Mouse (Mus musculus) adrenal gland, postnatal 25 days (tissue): ENCODE results near the gene Mogat2. TPM values are rescaled to one million over a fixed set of nuclear protein-coding genes. Genes with fewer than 3 reads are reported as not detected.

Experiments used
- DNase-seq: peaks from one replicate; pipeline ENCODE4 v3.0.0; 2021; ENCODE audit warnings: mixed read lengths
- total RNA-seq: library from RNA; stranded (reverse); gene quantifications from 2 replicates; pipeline ENCODE4 v1.2.3, GENCODE M21; 2021

The Mogat2 gene
- total RNA-seq, 1 experiment from 2014 or later, result 0.79 TPM

DNA sequence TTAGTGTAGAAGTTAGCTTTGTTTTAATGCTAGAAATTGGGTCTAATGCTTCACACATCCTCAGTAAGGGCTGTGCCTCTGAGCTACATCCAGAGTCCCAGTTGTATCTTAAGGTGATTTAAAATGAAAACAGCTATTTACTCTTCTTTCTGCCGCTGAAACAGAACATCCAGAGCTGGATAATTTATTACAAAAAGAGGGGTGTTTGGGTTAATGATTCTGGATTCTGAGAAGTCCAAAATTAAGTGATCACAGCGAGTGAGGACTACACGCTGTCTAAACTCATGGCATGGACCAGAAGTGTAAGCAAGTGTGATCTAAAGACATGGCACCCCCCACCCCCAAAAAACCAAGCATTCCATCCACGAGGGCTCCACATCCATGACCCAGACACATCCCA, 44.5 kb downstream of the Mogat2 start:
- DNase-seq, result no peak

DNA sequence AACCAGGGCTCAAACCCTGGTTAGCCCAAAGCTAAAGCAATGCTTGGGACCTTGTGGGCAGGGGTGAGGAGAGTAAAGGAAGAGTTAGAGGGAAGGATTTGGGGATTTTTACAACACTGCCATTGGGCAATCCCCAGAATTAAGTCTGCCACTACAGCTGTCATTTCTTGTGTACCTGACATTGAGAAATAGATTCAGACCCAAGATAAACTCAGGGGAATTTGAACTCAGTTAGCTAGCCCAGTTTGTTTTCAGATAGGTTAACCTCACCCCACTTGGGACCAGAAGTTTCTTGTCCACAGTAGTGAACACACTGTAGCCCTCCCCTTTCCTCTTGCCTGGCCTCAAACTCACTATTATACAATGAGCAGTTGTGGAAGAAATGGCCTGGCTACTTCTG, 47.0 kb downstream of the Mogat2 start:
- DNase-seq, result no peak

DNA sequence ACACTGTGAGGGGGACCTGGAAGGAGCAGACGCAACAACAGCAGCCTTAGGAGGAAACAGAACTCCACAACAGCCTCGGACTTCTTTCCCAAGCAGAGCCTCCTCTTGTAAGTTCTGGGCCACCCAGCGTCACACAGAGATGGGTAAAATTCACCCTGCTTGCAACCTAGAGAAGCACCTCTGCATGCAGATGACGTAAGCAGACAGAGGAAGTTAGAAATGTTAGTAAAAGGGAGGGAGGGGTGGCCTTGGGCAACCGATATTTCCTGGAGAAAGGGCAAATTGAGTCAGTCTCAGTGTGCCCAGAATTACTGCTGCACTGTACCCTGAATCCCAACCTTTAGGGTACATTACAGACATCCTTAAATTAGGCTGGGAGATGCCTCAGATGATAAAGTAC, 48.5 kb downstream of the Mogat2 start:
- DNase-seq, result no peak

DNA sequence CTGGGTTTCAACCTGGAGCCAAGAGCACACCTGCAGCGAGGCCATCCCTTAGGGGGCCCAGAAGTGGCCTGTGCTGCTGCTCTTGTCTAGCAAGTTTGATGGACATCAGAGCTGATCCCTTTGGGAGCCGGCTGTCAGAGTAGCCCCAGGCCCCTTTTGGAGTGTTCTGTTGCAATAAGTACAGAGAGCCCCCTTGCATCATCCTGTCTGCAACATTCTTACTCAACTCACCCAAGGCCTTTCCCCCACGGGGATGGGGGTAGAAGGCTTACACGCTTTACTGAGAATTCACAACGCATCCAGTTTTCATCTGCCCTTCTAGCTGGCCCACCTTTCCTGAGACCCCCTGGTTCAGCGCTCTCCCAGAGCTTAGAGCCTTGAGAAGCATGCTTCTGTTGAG, 49.8 kb downstream of the Mogat2 start:
- no peak for DNase-seq

DNA sequence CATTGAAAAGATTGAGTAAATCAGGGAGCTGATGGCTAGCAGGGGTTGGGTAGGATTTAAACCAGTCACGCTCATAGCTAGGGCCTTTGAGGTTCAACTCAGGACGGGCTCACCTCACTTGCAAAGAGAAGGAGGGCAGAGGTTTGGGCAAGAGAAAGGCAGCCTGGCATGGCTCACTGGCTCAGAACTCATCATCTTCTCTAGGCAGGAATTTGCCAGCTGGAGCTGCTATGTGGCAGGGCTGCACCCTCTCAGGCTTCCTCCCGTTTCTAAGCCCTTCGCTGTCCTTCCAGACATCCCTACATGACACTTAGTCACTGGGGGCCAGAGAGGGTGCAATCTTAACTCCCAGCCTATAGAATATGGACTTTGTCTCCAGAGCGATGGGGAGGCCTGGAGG, 51.0 kb downstream of the Mogat2 start:
- DNase-seq, result no peak

DNA sequence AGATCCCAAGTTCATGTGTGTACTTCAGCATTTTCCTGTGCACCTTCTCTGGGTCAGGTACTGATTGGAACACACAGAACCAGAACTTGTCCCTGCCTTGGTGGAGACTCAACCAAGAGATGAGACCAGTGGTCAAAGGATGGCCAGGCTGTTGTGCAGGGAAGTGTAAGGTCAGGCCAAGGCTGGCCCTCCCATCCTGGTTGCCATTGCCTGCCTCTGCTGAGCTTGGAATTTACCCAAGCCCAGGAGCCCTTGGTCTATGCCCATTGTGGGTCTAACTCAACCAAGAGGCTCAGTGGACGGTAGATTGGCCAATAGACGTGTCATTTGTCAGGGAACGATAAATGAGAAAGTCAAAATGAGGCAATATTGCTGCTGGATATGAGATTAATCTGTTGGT, 53.0 kb downstream of the Mogat2 start:
- DNase-seq, result no peak

DNA sequence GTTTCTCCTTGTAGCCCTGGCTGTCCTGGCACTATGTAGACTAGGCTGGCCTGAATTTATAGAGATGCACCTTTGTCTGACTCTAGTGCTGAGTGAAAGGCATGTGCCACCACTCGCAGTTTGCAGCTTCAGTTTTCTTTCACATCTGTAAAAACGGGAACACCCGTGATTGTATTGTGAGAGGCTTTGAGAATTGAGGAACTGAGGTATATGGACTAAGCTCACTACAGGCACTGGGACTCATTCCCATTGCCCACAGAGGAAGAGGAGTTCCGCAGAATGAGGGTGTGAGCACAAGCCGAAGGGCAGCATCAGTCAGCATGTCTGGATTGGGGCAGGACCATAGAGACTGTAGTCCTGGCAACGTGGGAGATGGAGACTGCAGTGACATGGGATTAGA, 54.7 kb downstream of the Mogat2 start:
- DNase-seq, result no peak

DNA sequence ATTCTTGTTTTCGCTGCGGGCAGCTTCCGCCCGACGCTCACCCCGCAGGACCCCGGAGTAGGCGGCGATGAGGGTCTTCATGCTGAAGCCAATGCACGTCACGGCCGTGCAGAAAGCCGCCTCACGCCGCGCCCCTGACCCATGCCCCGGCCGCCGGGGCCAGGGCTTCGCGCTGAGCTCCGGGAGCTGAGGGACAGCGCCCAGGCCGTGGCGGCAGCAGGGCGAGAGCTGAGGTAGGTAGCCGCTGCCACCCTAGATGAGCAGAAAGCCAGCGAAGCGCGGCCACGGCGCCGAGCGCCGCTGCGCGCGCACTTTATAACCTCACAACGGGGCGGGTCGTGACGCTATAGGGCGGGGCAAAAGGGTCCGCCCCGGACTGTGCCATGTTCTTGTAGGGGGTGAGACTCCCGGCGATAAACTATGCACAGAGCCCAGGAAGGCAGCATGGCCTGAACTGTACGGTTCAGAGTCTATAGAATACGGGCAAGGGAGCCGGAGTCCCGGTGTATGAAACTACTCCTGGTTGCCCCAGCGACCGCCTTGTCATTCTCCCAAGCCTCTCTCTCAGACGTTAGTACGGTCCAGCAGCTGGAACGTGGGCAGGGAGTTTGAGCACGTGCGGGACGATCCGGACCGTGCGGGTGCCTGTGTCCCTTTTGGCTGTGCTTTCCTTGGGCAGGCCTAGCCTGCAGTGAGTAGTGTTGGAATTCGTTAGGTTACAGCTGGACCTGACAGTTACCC, 55.8 kb downstream of the Mogat2 start, which contains the start of gene Dgat2:
TSS of gene Dgat2 (minus strand) at position 288 of the 741 bp plus-strand sequence.
- peak; percentile 92 for DNase-seq

DNA sequence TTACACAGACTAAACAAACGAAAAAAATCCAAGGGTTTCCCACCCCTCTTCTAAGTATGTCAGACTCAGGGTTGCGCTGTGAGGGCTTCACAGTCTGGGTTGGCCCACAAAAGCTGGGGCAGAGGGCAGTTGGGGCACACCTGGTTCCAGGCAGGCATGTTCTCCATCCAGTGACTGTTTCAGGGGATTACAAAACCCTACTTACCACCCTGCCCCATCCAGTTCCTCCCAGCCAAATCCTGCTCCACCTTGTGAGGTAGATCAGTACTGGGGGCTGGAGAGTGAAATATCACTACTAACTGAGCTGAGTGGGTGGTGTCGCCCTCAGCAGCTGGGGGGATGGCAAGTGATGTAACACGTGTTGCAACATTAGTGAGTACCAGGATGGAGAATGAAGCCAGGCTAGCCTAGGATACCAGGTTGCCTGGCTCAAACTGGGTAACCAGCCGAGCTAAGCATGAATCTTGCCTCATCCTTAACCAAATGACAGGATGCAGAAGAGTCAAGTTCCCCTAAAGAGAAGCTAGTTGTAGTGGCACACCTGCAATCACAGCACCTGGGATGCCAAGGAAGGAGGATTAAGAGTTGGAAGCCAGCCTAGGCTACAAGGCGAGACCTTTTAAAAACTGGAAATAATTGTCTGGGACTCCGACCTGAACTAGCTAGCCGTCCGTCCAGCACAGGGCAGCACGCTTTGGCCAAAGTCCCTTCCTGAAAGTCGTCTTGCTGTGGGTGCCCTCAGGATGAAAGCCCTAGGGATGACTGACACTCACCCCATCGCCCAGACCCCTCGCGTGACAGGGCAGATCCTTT, 56.6 kb downstream of the Mogat2 start:
- no peak for DNase-seq

DNA sequence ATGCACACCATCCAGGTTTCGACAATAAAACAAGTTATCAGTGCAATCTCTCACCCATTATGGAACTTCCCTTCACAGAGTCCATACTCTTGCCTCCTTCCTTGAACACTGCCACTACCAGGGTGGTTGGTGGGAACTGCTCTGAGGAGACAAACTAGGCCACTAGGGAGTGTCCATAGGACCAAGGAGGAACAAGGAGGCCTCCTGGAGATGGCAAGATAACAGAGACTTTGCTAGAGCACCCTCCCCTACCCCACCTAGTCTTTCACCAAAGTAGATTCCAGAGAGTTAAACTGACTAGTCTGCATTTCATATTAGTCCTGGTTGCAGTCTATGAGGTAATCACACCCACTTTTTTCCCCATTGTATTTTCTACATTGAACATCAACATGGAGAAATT, 58.3 kb downstream of the Mogat2 start:
- DNase-seq, result no peak

DNA sequence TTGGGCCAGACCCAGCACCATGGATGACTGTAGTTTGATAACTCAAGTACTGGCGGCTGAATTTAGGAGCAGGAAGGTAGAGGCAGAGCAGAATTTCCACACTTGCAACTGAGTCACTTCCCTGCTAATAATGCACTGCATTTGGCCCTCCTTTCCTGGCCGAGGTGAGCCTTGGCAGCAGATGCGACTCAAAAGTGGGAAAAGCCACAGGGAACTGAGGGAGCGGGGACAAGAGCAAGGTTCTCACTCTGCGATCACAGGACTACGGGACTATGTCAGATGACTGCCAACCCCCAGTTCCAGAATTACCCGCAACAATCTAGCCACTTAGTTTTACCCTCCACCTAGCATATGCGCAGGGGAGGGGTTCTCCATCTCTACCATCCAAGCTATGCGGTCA, 59.1 kb downstream of the Mogat2 start:
- no peak for DNase-seq

DNA sequence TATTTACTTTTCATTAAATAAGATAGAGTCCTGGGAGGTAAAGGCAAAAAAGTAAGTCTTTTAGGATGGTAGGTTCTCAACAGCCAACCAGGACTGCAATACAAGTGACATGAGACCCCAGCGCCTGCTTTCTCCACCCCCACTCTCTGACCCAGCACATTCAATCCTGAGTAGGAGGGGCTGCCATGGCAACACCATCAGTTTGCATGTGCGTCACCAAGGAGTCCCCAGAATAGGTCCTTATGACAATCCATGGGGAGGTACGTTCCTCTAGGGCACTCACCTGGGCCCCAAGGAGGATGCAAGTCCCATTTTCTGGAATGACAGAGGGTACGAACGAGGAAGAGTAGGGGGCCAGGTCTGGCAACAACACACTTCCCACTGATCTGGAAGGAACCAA, 61.0 kb downstream of the Mogat2 start:
- DNase-seq, result no peak

DNA sequence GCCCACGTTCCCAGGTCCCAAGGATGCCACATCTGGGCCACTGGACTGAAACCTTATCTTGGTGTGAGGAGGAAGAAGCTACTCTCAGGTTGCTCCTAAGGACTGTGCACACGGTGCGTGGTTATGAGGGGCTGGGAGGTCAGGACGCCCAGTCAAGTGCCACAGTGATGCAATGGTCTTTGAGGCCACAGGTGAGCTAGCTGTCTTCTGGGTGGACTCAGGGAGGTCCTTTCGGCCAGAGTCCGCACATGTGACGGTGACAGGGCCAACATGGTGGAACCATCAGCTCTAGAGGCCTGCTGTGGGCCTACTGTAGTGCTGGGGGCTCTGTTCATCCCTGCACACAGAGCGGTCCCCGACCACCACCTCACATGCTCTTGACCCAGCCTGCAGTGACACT, 62.8 kb downstream of the Mogat2 start:
- DNase-seq, result no peak

DNA sequence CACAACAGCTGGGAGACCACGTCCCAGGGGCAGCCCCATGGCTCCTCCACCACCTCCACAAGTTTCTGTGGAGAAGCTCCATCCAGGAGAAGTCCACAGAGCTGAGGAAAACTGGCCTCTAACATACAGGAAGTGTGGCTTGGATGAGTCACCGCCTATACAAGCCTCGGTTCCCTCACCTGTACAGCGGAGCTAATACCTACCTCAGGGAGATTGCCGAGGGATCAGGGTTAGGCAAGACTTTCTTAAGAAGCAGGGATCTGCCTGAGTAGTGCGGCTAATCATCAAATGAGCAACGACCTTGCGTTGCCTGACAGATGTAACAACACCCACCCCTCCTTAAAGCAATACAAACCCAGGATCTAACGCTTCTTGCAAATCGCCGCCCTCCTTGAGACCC, 63.3 kb downstream of the Mogat2 start:
- DNase-seq, result no peak

DNA sequence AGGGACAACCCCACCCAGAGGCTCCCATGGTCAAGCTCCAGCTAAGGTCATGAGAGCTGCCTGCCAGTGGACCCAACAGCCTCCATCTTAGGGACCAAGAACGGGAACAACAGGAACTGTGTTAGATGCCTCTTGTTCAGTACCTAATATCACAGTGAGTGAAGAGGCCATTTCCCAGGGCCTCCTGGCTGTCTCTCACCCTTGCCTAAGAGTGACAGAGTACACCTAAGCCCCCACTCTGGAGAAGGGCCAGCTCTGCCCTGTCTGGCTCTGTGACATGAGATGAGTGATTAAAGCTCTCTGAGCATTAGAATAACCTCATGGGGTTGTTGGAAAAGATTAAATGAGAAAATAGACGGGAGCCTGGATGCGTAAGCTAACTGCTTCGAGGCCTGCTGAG, 64.4 kb downstream of the Mogat2 start:
- DNase-seq, result no peak

DNA sequence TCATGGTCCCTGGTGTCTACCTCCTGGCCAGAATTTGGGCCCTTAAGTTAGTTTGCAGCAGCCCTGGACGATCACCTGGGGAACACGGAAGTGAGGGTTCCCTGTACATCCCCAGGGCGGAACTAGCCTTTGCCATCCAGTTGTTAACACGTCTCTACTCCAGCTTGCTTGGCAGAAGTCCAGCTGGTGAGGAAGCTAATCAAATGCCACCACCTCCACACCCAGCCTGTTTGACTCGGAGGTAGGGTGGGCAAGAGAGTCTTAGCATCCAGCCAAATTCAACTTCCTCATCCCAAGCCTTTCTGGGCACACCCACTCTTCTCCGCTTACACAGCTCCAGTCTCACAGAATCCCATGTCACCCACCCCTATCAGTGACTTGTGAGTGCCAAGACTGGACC, 65.5 kb downstream of the Mogat2 start:
- DNase-seq, result no peak

DNA sequence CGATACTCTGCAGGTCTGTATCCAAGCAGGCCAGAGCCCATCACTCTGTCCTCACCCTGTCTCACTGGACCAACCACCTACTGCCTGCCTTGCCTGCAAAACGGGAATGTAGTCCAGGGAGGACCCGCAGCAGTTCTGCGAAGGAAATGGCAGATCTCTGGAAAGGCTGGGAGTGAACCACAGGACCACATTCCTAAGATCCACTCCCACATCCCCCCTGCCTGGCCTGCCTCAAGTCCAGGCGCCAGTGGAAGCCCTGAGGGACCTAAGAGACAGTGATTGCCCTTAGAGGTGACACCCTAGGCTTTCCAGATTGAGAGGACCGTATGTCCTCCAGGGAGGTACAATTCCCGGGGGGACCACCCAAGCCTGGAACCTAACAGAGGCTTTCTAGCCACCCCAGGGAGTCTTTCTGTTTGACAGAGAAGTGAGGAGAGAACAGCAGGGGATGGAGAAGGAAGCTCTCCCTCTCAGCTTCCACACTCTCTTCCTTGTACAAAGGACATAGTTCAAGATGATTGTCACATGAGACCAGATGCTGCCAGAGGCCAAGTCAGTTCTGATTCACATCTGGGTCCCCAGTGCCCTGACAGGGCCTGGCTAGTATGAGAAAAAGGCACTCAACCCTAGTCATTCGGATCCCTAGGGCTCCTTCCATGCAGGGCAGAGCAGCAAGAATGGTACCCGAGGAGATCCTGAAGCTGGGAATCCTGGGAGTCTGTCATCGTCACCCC, 66.5 kb downstream of the Mogat2 start:
- DNase-seq, result no peak

DNA sequence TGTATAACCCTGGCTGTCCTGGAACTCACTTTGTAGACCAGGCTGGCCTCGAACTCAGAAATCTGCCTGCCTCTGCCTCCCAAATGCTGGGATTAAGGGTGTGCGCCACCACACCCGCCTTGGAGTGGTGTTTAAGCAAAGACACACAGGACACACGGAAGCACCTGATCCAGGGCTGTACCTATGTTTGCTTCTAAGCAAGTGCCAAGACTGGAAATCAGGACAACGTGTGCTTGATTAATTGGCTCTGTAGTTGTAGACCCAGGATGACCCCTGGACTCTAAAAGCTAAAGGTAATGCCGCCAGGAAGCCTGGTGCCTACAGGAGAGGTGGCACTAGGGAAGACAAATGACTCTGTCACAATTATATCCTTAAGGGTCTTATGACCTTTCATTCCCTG, 67.9 kb downstream of the Mogat2 start:
- DNase-seq, result no peak

DNA sequence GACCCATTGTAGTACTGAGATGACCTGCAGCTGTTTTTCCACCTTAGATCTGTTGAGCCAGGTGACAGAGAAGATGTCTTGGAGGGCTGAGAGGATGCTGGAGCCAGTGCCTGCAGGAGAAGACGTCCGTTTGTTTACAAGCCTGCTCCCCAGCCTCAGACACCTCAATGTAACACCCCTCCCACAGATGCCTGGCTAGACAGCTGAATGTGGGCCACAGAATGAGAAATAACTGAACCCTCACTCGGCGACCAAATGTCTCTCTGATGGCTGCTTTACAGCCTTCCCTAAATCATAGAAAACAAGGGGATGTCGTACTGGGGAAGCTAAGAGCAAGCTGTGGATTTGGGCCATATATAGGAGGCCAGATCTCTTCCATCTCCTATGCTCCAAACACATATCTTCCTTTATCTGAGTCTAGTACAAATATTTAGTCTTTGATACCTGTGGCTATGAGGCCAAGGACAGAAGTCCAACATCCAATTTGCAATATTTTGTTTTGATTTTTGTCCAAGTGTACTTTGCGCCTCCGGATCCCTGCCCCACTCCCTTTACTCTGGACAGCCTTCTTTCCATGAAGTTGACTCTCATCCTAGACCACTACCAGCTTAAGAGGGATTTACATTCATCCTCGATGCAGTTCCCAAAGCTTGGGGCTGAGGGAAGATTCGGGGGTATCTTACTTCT, 68.6 kb downstream of the Mogat2 start:
- DNase-seq, result no peak
